Mouse (Mus musculus) urinary bladder, postnatal 36 days (tissue): ENCODE results near the gene Mef2c.

Experiments used
- DNase-seq, 2 experiments: peaks; one replicate each; pipeline ENCODE4 v3.0.0; 2022; ENCODE audit warnings: low spot score in 2 of 2, mixed read lengths in 1 of 2

Mef2c gene

GRCm38 (mm10) chr13:83662089-83662551 lies 158.3 kb downstream of the Mef2c start:
- no peak for DNase-seq

DNA sequence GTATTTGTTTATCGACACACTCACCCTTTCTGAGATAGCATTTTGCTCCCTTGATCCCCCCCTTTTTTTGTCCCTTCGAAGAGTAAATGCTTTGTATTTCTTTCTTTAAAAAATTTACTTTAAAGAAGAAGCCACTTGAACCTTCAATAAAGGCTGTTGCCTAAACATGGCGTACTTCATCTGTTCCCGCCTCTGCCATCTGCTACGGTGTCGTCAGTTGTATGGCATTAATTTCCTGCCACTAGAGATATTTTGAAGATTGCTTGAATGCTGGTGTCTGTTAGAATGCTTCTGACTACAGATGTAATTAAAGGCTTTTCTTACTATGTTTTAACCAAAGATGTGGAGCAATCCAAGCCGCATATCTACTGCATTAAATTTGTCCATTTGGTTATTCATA lies 162.3 kb downstream of the Mef2c start:
- no peak for DNase-seq

- DNase-seq = no peak
Observed at GRCm38 (mm10) chr13:83667051-83667450, 163.2 kb downstream of the Mef2c start.

DNA sequence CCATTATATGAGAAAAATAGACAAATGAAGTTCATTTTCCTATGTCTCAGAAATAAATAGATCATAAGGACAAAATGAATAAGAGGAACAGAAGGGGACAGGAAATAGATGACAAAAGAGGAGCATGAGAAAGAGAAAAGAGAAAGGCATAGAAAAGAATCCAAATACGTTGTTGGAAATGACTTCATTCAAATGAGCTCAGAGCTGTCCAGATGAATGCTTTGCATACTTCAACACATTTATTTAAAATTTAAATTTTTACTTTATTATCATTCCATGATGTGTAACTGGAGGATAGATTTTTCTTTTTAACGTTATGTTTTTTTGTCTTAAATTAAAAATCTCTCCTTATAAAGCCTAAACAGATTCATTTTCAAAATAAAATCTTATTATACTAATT lies 203.8 kb downstream of the Mef2c start:
- DNase-seq = no peak

DNA sequence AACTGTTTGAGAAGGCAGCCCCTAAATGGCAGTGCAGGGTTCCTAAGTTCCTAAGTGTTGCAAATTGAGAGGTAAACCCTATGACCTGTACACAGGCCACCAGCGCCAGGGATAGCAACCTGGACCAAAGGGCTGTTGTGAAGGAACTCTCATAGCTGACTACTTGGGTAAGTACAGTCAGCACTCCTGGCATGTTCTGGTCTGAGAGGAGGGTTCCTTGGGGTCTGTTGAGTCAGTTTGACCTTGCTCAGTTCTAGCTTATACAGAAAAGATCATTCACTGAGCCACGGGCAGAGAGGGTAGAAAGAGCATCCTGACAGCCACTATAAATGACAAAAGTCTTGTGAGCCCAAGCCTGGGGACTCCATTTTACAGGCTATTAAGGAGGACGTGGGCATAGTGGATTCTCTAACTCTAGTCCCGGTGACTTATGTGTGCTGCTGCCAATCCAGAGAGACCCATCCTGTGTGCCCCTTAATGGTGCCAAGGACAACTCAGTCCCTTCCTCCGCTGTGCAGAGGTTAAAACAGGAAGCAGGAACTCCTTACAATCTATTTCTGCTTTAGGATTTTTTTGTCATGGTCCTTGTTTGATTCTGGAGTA lies 209.0 kb downstream of the Mef2c start:
- no peak for DNase-seq

DNA sequence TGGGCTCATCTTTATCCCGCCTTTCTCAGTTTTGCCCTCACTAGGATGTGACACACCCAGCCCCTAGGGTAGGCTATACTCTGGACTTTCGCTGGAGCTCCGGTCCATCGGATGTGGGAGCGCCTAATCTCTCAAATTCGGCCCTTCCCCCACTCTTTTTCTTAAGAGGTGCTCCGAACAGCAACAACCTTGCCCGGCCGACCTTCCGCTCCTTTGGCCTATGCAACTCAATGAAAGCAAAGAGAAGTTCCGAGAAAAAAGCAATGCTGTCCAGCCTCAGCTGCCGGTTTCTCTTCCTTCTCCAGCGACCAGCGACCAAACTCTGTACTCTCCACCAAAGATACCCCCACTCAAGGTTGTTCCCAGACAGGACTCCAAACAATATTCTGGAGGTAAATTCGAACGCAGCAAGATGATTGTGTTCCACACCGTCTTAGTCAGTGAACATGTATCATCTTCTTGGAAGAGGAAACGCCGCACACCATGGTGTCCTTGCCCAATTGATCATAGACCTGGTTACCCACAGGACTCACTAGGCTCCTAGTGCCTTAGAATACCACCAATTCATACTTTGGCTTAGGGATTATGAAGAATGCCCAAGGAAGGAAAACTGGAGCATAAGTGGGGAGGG lies 209.9 kb downstream of the Mef2c start:
- DNase-seq = no peak

GRCm38 (mm10) chr13:83714466-83715307 lies 210.9 kb downstream of the Mef2c start:
- peak; percentile 65 to 73 for DNase-seq

GRCm38 (mm10) chr13:83715308-83715785 lies 211.5 kb downstream of the Mef2c start:
- DNase-seq = no peak

GRCm38 (mm10) chr13:83715971-83716615 lies 212.3 kb downstream of the Mef2c start:
- DNase-seq = no peak
